Mouse (Mus musculus): ENCODE results near the gene Ptprs. TPM values are rescaled to one million over a fixed set of nuclear protein-coding genes. Genes with fewer than 3 reads are reported as not detected.
A peak's percentile ranks its signal among the peaks of the same experiment; 100 is the strongest.

Gene Ptprs
- polyA plus RNA-seq, 1 experiment, result 478 TPM

GRCm38 (mm10) chr17:56382997-56383396 lies 93.3 kb downstream of the Ptprs start:
- Histone ChIP-seq H3K4me3 (replicated peaks; ENCODE audit: insufficient read depth, low read depth, low read length) (no peak overlapping the region), H3K4me1 (ENCODE audit: control insufficient read depth, insufficient read depth, low read length) (peaks cover 72% of the 10 kb centered on the region), H3K27me3 (ENCODE audit: control insufficient read depth, insufficient read depth, low read length) (no peaks in the 10 kb centered on the region), H3K27ac (ENCODE audit: insufficient read depth, low read length) (no peak overlapping the region)
- WGBS, result 74% methylated on average over 8 of the region's 8 CpGs
- TF ChIP-seq POLR2A (IDR thresholded peaks at IDR 0.05; ENCODE audit: borderline replicate concordance, insufficient read depth, low read length) (no peak), CTCF (IDR thresholded peaks at IDR 0.05; ENCODE audit: borderline replicate concordance, insufficient read depth, low read depth, low read length) (no peak)
- no peak for DNase-seq

- WGBS, result 67% methylated on average over 5 of the region's 5 CpGs
- H3K27ac ChIP-seq (ENCODE audit: insufficient read depth, low read length), result peak overlapping the region; percentile 42
- no peak for DNase-seq
- peaks cover 57% of the 10 kb centered on the region for H3K4me1 ChIP-seq (ENCODE audit: control insufficient read depth, insufficient read depth, low read length)
- H3K27me3 ChIP-seq (ENCODE audit: control insufficient read depth, insufficient read depth, low read length), result no peaks in the 10 kb centered on the region
- no peak for TF ChIP-seq CTCF (IDR thresholded peaks at IDR 0.05; ENCODE audit: borderline replicate concordance, insufficient read depth, low read depth, low read length)
- TF ChIP-seq POLR2A (IDR thresholded peaks at IDR 0.05; ENCODE audit: borderline replicate concordance, insufficient read depth, low read length), result no peak
- H3K4me3 ChIP-seq (replicated peaks; ENCODE audit: insufficient read depth, low read depth, low read length), result no peak overlapping the region
These were observed 95.1 kb downstream of the Ptprs start for GRCm38 (mm10) chr17:56381183-56381582.

DNA sequence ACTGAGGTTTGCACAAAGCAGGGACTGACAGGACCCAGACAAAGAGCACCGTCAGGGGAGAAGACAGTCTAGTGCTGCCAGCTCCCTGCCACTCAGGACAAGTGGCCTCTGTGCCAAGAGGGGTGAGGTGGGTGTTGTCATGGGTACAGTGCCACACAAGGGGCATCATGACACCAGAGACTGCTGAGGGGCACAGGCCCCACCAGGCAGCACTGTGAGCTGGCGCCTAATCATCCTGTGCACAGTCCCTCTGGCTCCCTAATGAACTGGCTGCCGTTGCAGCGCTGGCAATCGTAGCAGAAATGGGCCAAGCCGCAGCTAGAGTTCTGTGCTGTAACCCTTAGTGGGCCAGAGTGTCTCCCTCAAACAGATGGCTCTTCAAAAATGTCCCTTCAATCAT lies 96.0 kb downstream of the Ptprs start:
- H3K27me3 ChIP-seq (ENCODE audit: control insufficient read depth, insufficient read depth, low read length), result no peaks in the 10 kb centered on the region
- WGBS, result 7% methylated on average over 6 of the region's 6 CpGs
- H3K4me3 ChIP-seq (replicated peaks; ENCODE audit: insufficient read depth, low read depth, low read length), result no peak overlapping the region
- DNase-seq, result peak; percentile 83 to 84
- peak; percentile 41; the same call in 1 of the 2 replicates for TF ChIP-seq POLR2A (IDR thresholded peaks at IDR 0.05; ENCODE audit: borderline replicate concordance, insufficient read depth, low read length)
- TF ChIP-seq CTCF (IDR thresholded peaks at IDR 0.05; ENCODE audit: borderline replicate concordance, insufficient read depth, low read depth, low read length), result no peak
- peaks cover 48% of the 10 kb centered on the region for H3K4me1 ChIP-seq (ENCODE audit: control insufficient read depth, insufficient read depth, low read length)
- H3K27ac ChIP-seq (ENCODE audit: insufficient read depth, low read length), result peak overlapping the region; percentile 70

GRCm38 (mm10) chr17:56379281-56379834 lies 96.9 kb downstream of the Ptprs start:
- Histone ChIP-seq H3K4me3 (replicated peaks; ENCODE audit: insufficient read depth, low read depth, low read length) (no peak overlapping the region), H3K27ac (ENCODE audit: insufficient read depth, low read length) (peak overlapping the region; percentile 70), H3K27me3 (ENCODE audit: control insufficient read depth, insufficient read depth, low read length) (no peaks in the 10 kb centered on the region), H3K4me1 (ENCODE audit: control insufficient read depth, insufficient read depth, low read length) (peaks cover 48% of the 10 kb centered on the region)
- WGBS, result 20% methylated on average over 6 of the region's 6 CpGs
- TF ChIP-seq POLR2A (IDR thresholded peaks at IDR 0.05; ENCODE audit: borderline replicate concordance, insufficient read depth, low read length) (no peak), CTCF (IDR thresholded peaks at IDR 0.05; ENCODE audit: borderline replicate concordance, insufficient read depth, low read depth, low read length) (no peak)
- peak in 1 of 2 experiments; percentile 55 for DNase-seq

DNA sequence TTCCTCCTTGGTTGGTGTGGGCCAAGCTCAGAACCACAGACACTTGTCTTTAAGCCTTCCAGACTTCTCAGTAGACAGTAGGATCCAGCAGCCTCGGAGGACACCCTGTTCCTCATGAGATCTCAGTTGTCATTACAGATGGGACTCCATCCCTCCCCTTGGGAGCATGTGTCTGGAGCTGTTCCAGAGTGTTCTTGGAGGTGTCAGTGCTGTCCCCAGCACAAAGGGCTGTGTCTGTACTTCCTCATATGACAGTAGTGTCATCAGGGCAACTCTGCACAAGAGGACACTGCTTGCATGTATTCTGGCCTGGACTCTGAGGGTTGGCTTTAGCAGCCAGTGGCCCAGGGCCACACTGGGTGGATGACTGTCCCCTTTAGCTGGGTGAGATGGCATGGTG lies 101.4 kb downstream of the Ptprs start:
- WGBS, result 42% methylated on average over 1 of the region's 1 CpGs
- no peak overlapping the region for H3K27ac ChIP-seq (ENCODE audit: insufficient read depth, low read length)
- H3K4me3 ChIP-seq (replicated peaks; ENCODE audit: insufficient read depth, low read depth, low read length), result no peak overlapping the region
- no peak for TF ChIP-seq CTCF (IDR thresholded peaks at IDR 0.05; ENCODE audit: borderline replicate concordance, insufficient read depth, low read depth, low read length)
- no peak for TF ChIP-seq POLR2A (IDR thresholded peaks at IDR 0.05; ENCODE audit: borderline replicate concordance, insufficient read depth, low read length)
- no peaks in the 10 kb centered on the region for H3K27me3 ChIP-seq (ENCODE audit: control insufficient read depth, insufficient read depth, low read length)
- no peak for DNase-seq
- peaks cover 65% of the 10 kb centered on the region for H3K4me1 ChIP-seq (ENCODE audit: control insufficient read depth, insufficient read depth, low read length)

DNA sequence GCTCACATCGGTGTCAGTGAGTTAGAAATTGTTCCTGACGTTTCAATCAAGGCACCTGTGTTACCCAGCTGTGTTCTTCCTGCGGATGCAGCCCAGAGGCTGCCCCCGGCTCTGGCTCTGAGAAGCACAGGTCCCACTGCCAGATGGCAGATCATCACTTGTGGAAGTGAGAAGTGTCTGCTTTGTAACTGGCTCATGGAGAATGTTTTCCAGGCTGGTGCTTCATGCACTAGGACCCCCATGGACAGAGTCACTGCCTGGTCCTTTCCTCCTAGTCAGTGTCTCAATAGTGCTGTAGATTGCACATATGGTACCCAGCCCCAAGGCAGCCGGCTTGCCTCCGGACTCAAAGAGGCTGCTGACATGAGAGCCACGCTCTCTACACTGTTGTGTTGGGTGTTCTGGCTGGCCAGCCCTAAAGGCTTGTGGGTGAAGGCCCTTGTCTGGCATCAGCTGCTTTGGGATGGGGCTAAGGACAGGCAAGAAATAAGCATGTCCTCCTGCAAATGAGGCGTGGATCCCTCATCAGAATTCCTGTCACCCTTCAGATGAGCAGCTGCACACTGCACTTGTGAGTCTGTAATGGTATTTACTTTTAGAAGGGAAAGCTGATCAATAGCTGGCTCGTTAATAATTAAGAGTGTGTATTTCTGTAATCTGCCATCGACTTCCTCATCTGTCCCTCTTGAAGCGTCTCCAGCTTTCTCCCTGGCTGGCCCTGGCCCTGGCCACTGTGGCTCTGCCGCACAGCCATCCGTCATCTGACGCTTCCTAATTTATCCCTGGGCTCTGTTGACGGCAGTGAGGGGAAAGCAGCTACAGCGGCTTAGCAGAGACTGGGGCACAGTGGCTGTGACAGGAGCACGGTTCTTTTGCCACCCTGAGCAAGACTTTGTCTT lies 102.9 kb downstream of the Ptprs start:
- H3K4me1 ChIP-seq (ENCODE audit: control insufficient read depth, insufficient read depth, low read length), result peaks cover 58% of the 10 kb centered on the region
- no peak for DNase-seq
- 28% methylated on average over 17 of the region's 17 CpGs for WGBS
- no peaks in the 10 kb centered on the region for H3K27me3 ChIP-seq (ENCODE audit: control insufficient read depth, insufficient read depth, low read length)
- peak overlapping the region; percentile 39 for H3K27ac ChIP-seq (ENCODE audit: insufficient read depth, low read length)
- no peak overlapping the region for H3K4me3 ChIP-seq (replicated peaks; ENCODE audit: insufficient read depth, low read depth, low read length)
- TF ChIP-seq POLR2A (IDR thresholded peaks at IDR 0.05; ENCODE audit: borderline replicate concordance, insufficient read depth, low read length), result no peak

GRCm38 (mm10) chr17:56372109-56372508 lies 104.2 kb downstream of the Ptprs start:
- no peak for DNase-seq
- peaks cover 69% of the 10 kb centered on the region for H3K4me1 ChIP-seq (ENCODE audit: control insufficient read depth, insufficient read depth, low read length)
- no peaks in the 10 kb centered on the region for H3K27me3 ChIP-seq (ENCODE audit: control insufficient read depth, insufficient read depth, low read length)
- TF ChIP-seq CTCF (IDR thresholded peaks at IDR 0.05; ENCODE audit: borderline replicate concordance, insufficient read depth, low read depth, low read length) (peak; percentile 42; the same call in 1 of the 2 replicates), POLR2A (IDR thresholded peaks at IDR 0.05; ENCODE audit: borderline replicate concordance, insufficient read depth, low read length) (no peak)
- H3K27ac ChIP-seq (ENCODE audit: insufficient read depth, low read length), result no peak overlapping the region
- H3K4me3 ChIP-seq (replicated peaks; ENCODE audit: insufficient read depth, low read depth, low read length), result no peak overlapping the region
- WGBS, result 51% methylated on average over 4 of the region's 4 CpGs
